Mouse (Mus musculus): ENCODE measurements around the gene Pkd1. TPM values are rescaled to one million over a fixed set of nuclear protein-coding genes. Genes with fewer than 3 reads are reported as not detected.
A peak's percentile ranks its signal among the peaks of the same experiment; 100 is the strongest.

The Pkd1 gene
- polyA plus RNA-seq, 1 experiment = 34.6 TPM

DNA sequence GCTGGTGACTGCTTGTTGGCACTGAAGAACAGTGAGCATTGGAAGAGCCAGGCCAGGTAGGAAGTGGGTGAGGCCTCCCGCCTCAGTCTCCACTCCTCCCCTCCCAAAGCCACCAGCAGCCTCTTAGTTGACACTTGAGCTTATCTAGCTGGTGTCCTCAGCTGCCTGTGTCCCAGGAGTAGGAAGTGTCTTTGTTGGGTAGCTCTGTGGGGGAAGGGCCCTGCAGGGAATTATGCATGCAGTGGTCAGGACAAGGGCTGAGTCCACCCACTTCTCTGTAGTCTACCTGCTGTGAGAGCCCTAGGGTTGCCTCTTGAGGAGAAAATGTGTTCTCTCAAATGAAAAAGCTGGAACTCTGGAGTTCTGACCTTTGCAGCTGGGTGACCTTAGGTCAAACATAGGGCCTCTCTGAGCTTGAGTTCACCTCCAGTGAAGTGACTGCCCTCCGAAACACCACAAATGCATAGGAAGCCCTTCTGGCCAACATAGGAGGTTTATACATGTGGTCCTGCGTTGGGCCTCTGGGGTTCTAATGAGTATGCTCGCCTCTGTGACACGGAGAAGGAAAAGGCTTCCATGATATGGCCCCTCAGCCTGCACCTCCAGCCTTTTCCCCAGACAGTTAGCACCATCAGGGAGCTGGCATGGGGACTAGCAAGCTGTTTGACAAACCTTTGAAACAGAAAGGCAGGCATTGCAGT, 87.3 kb downstream of the Pkd1 start:
- TF ChIP-seq POLR2A (IDR thresholded peaks at IDR 0.05; ENCODE audit: low read depth, low read length) (no peak), CTCF (conservative IDR thresholded peaks at IDR 0.05; ENCODE audit: insufficient read depth, insufficient read length, low read depth, low read length) (no peak)
- H3K4me1 ChIP-seq (ENCODE audit: control insufficient read depth, insufficient read depth, low read length) = peaks cover 14% of the 10 kb centered on the region; the same call in 1 of the 2 replicates
- no peaks in the 10 kb centered on the region for H3K27me3 ChIP-seq (replicated peaks; ENCODE audit: control insufficient read depth, insufficient read depth, low read length)
- H3K4me3 ChIP-seq (ENCODE audit: insufficient read depth, low read depth, low read length) = no peak overlapping the region
- WGBS = 79% methylated on average over 5 of the region's 5 CpGs
- H3K36me3 ChIP-seq (ENCODE audit: control insufficient read depth, insufficient read depth, low read length) = no peaks in the 10 kb centered on the region
- H3K27ac ChIP-seq (ENCODE audit: insufficient read depth, low read depth, low read length) = no peak overlapping the region
- peak; percentile 39 for DNase-seq

DNA sequence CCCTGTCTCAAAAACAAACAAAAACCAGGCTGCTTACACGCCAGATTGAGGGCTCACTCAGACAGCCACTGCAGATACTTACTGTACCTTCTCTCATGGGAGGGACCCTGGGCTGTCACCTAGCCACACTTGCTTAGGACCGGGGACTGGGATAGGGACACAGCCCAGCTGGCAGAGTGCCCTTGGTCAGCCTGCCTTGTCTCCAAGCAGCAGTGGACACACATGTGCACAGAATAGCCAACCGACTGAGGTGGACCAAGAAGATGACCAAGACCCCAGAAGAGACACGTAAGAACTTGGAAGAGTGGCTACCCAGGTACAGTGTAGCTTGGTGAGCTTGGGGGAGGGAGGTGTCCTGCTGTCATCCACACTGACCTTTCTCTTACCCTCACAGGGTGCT, 88.6 kb downstream of the Pkd1 start:
- TF ChIP-seq POLR2A (IDR thresholded peaks at IDR 0.05; ENCODE audit: low read depth, low read length) = no peak
- TF ChIP-seq CTCF (conservative IDR thresholded peaks at IDR 0.05; ENCODE audit: insufficient read depth, insufficient read length, low read depth, low read length) = no peak
- H3K36me3 ChIP-seq (ENCODE audit: control insufficient read depth, insufficient read depth, low read length) = no peaks in the 10 kb centered on the region
- H3K27ac ChIP-seq (ENCODE audit: insufficient read depth, low read depth, low read length) = peak overlapping the region; percentile 13
- H3K27me3 ChIP-seq (replicated peaks; ENCODE audit: control insufficient read depth, insufficient read depth, low read length) = no peaks in the 10 kb centered on the region
- H3K4me1 ChIP-seq (ENCODE audit: control insufficient read depth, insufficient read depth, low read length) = peaks cover 12% of the 10 kb centered on the region; the same call in 1 of the 2 replicates
- WGBS = 69% methylated on average over 4 of the region's 4 CpGs
- H3K4me3 ChIP-seq (ENCODE audit: insufficient read depth, low read depth, low read length) = no peak overlapping the region
- DNase-seq = no peak

DNA sequence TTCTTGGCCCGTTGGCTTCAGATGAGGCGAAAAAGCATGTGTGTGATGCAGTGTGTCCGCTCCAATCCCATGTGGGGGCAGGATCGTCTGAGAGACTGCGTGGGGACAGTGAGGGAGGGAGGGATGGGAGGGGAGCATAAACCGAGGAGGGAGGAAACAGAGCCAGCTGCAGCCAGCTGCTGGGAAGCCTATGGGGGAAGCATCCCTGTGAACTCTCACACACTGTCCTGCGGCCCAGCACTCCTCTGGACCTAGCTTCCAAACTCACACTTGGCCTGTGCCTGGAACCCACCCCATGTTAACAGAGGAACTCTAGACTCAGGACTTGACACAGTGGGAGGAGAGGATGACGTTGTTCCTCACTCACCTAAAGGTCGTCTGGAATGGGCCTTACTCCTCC, 89.2 kb downstream of the Pkd1 start:
- 0 out of 2 replicates have a peak, but pooled peaks cover 6% of the 10 kb centered on the region for H3K4me1 ChIP-seq (ENCODE audit: control insufficient read depth, insufficient read depth, low read length)
- no peak overlapping the region for H3K4me3 ChIP-seq (ENCODE audit: insufficient read depth, low read depth, low read length)
- TF ChIP-seq CTCF (conservative IDR thresholded peaks at IDR 0.05; ENCODE audit: insufficient read depth, insufficient read length, low read depth, low read length) (no peak), POLR2A (IDR thresholded peaks at IDR 0.05; ENCODE audit: low read depth, low read length) (no peak)
- no peaks in the 10 kb centered on the region for H3K36me3 ChIP-seq (ENCODE audit: control insufficient read depth, insufficient read depth, low read length)
- H3K27me3 ChIP-seq (replicated peaks; ENCODE audit: control insufficient read depth, insufficient read depth, low read length) = no peaks in the 10 kb centered on the region
- WGBS = 57% methylated on average over 9 of the region's 9 CpGs
- H3K27ac ChIP-seq (ENCODE audit: insufficient read depth, low read depth, low read length) = peak overlapping the region; percentile 19
- DNase-seq = peak; percentile 69

DNA sequence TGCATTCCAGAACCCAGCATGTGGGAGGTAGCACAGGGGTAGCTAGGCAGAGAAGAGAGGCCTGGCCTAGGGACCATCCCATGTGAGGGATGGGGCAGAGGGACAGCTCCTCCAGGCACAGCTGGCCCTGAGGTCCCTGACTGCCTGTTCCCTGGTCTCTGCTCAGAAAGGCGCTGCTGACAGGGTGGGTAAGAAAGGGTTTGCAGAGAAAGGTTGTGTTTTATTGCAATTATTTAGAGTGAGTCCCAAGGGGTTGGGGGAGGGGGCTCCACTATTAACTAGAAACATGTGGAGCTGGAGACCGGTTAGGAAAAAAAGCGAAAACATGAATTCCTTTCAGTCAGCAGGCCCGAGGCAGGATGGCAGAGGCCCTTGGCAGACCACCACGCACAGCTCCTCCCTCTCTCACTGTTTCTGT, 89.9 kb downstream of the Pkd1 start:
- Histone ChIP-seq H3K27ac (ENCODE audit: insufficient read depth, low read depth, low read length) (peak overlapping the region; percentile 19), H3K4me1 (ENCODE audit: control insufficient read depth, insufficient read depth, low read length) (0 out of 2 replicates have a peak, but pooled peaks cover 6% of the 10 kb centered on the region), H3K36me3 (ENCODE audit: control insufficient read depth, insufficient read depth, low read length) (no peaks in the 10 kb centered on the region), H3K27me3 (replicated peaks; ENCODE audit: control insufficient read depth, insufficient read depth, low read length) (no peaks in the 10 kb centered on the region), H3K4me3 (ENCODE audit: insufficient read depth, low read depth, low read length) (no peak overlapping the region)
- no peak for DNase-seq
- TF ChIP-seq CTCF (conservative IDR thresholded peaks at IDR 0.05; ENCODE audit: insufficient read depth, insufficient read length, low read depth, low read length) (no peak), POLR2A (IDR thresholded peaks at IDR 0.05; ENCODE audit: low read depth, low read length) (no peak)
- 63% methylated on average over 5 of the region's 5 CpGs for WGBS

DNA sequence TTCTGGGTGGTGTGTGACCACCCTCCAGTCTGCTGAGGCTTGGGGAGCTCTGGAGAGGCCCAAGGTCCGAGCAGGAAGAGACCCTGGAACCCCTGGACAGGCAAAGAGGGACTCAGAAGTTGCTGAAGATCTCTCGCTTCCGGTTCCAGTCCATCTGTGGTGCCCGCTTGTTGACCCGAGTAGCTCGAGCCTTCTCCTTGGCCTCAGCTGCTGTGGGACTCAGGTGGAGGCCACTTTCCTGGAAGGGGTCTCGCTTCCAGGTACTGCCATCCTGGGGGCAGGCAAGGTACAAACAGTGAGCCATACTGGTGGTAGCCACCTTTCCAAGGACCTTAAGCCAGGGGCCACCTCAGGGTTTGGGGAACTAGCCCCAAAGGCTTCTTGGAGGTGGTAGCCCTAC, 90.5 kb downstream of the Pkd1 start:
- no peaks in the 10 kb centered on the region for H3K36me3 ChIP-seq (ENCODE audit: control insufficient read depth, insufficient read depth, low read length)
- TF ChIP-seq CTCF (conservative IDR thresholded peaks at IDR 0.05; ENCODE audit: insufficient read depth, insufficient read length, low read depth, low read length) = no peak
- no peak for TF ChIP-seq POLR2A (IDR thresholded peaks at IDR 0.05; ENCODE audit: low read depth, low read length)
- DNase-seq = no peak
- H3K4me3 ChIP-seq (ENCODE audit: insufficient read depth, low read depth, low read length) = no peak overlapping the region
- H3K27ac ChIP-seq (ENCODE audit: insufficient read depth, low read depth, low read length) = peak overlapping the region; percentile 19
- H3K4me1 ChIP-seq (ENCODE audit: control insufficient read depth, insufficient read depth, low read length) = 0 out of 2 replicates have a peak, but pooled peaks cover 6% of the 10 kb centered on the region
- 85% methylated on average over 7 of the region's 7 CpGs for WGBS
- H3K27me3 ChIP-seq (replicated peaks; ENCODE audit: control insufficient read depth, insufficient read depth, low read length) = no peaks in the 10 kb centered on the region

DNA sequence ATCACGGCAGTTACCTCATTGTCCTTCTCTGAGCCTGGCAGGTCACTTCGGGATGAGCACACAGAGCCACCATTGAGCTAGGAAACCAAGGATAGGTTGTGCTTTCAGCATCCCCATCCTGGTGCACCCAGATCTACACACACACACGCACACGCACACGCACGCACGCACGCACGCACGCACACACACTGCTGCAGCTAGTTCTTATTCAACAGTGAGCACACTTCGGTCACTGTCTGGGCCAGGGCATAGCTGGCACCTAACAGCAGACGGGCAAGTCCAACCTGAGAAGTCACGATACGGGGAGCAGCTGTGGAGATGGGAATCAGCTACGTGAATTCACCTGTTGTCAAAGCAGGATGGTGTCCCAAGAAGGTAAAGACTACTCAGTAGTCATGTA, 90.9 kb downstream of the Pkd1 start:
- no peak overlapping the region for H3K4me3 ChIP-seq (ENCODE audit: insufficient read depth, low read depth, low read length)
- no peaks in the 10 kb centered on the region for H3K27me3 ChIP-seq (replicated peaks; ENCODE audit: control insufficient read depth, insufficient read depth, low read length)
- WGBS = 89% methylated on average over 15 of the region's 15 CpGs
- H3K27ac ChIP-seq (ENCODE audit: insufficient read depth, low read depth, low read length) = no peak overlapping the region
- 0 out of 2 replicates have a peak, but pooled peaks cover 3% of the 10 kb centered on the region for H3K4me1 ChIP-seq (ENCODE audit: control insufficient read depth, insufficient read depth, low read length)
- no peaks in the 10 kb centered on the region for H3K36me3 ChIP-seq (ENCODE audit: control insufficient read depth, insufficient read depth, low read length)
- TF ChIP-seq POLR2A (IDR thresholded peaks at IDR 0.05; ENCODE audit: low read depth, low read length) = no peak
- no peak for TF ChIP-seq CTCF (conservative IDR thresholded peaks at IDR 0.05; ENCODE audit: insufficient read depth, insufficient read length, low read depth, low read length)
- DNase-seq = no peak

DNA sequence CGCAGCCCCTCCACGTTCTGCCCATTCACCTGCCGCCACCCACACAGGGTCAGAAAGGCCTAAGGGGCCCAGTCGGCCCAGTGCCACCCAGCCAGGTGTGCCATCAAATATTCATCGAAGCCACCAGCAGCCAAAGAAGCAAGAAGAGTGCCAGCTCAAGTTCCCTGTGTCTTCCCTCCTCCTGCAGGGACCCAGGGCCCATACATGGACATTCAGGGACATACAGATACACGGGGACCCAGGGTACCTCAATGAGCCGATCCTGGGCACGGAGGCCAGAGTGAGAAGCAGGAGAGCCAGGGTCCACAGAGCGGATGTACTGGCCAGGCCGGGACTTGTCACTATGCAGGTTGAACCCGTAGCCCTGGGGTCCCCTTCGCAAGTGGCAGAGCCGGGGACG, 92.3 kb downstream of the Pkd1 start:
- WGBS = 84% methylated on average over 14 of the region's 14 CpGs
- Histone ChIP-seq H3K4me1 (ENCODE audit: control insufficient read depth, insufficient read depth, low read length) (0 out of 2 replicates have a peak, but pooled peaks cover 3% of the 10 kb centered on the region), H3K27me3 (replicated peaks; ENCODE audit: control insufficient read depth, insufficient read depth, low read length) (no peaks in the 10 kb centered on the region), H3K4me3 (ENCODE audit: insufficient read depth, low read depth, low read length) (peak overlapping the region; percentile 58), H3K36me3 (ENCODE audit: control insufficient read depth, insufficient read depth, low read length) (no peaks in the 10 kb centered on the region), H3K27ac (ENCODE audit: insufficient read depth, low read depth, low read length) (no peak overlapping the region)
- no peak for DNase-seq
- TF ChIP-seq POLR2A (IDR thresholded peaks at IDR 0.05; ENCODE audit: low read depth, low read length) (no peak), CTCF (conservative IDR thresholded peaks at IDR 0.05; ENCODE audit: insufficient read depth, insufficient read length, low read depth, low read length) (no peak)

Measured in kidney, adult 2 months (tissue).